Mouse (Mus musculus) intestine, embryonic 15.5 days (tissue): ENCODE measurements around the gene Xcr1. TPM values are rescaled to one million over a fixed set of nuclear protein-coding genes. Genes with fewer than 3 reads are reported as not detected.
A peak's percentile ranks its signal among the peaks of the same experiment; 100 is the strongest.

ENCODE experiments used
- ATAC-seq: fragments of 200-750 bp; cut with Nextera tagmentation; 2 replicates; pipeline ENCODE4 v1.8.0; 2017; ENCODE audit warnings: moderate TSS enrichment, moderate library complexity
- H3K27ac ChIP-seq: fragments of 300-500 bp; sonication (generic); 2 replicates; pipeline ENCODE4 v1.5.1; 2015; ENCODE audit warnings: mild to moderate bottlenecking, inconsistent platforms
- H3K27me3 ChIP-seq: fragments of 300-500 bp; sonication (generic); replicated peaks from 2 replicates; pipeline ENCODE4 v1.6.1; 2015; ENCODE audit warnings: inconsistent platforms
- H3K36me3 ChIP-seq: fragments of 300-500 bp; sonication (generic); 2 replicates; pipeline ENCODE4 v1.6.1; 2015; ENCODE audit warnings: inconsistent platforms
- H3K4me1 ChIP-seq: fragments of 300-500 bp; sonication (generic); replicated peaks from 2 replicates; pipeline ENCODE4 v1.6.1; 2015; ENCODE audit warnings: inconsistent platforms
- H3K4me2 ChIP-seq: fragments of 300-500 bp; sonication (generic); replicated peaks from 2 replicates; pipeline ENCODE4 v1.6.1; 2015; ENCODE audit warnings: mild to moderate bottlenecking, inconsistent platforms
- H3K4me3 ChIP-seq: fragments of 300-500 bp; sonication (generic); replicated peaks from 2 replicates; pipeline ENCODE4 v1.5.1; 2015; ENCODE audit warnings: inconsistent platforms
- H3K9ac ChIP-seq: fragments of 300-500 bp; sonication (generic); 2 replicates; pipeline ENCODE4 v1.6.1; 2015; ENCODE audit warnings: inconsistent platforms
- H3K9me3 ChIP-seq: fragments of 300-500 bp; sonication (generic); 2 replicates; pipeline ENCODE4 v1.6.1; 2016; ENCODE audit warnings: inconsistent platforms
- WGBS: fragments of 180-500 bp; shearing (Covaris S2); methylation state at CpG from one replicate; pipeline ENCODE4 v1.1.7; 2015; 5-methylcytosine and 5-hydroxymethylcytosine counted together
- polyA plus RNA-seq: library from polyadenylated mRNA; unstranded; fragments of >200 nt; fragmentation: Nextera tagmentation; extraction: Ambion mirVana; gene quantifications from 2 replicates; pipeline ENCODE4 v1.2.1, GENCODE M21; 2015

Gene Xcr1
- polyA plus RNA-seq, 1 experiment from 2014 or later, result not detected

DNA sequence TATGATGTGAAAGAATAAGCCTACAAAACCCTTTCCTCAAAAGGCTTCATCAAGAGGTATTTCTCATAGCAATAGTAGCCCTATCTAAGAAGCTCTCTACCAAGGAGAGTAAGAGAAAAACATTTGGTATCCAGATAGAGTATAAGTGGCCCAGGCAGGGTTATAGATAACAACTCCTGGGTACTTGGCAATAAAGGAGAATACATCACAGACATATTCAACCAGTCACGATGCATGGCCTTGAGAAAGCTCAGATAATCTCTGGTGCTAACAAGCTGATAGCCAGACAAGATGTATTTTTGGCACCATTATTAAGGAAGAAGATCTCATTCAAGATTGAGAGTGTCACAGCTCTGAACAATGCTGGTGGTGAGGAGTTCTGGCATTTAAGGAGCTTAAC, 15.3 kb downstream of the Xcr1 start:
- Histone ChIP-seq H3K4me2 (no peak overlapping the region), H3K9me3 (no peaks in the 10 kb centered on the region), H3K4me3 (no peak overlapping the region), H3K27me3 (no peaks in the 10 kb centered on the region), H3K9ac (no peak overlapping the region), H3K36me3 (no peaks in the 10 kb centered on the region; the same call in 1 of the 2 replicates), H3K27ac (no peak overlapping the region), H3K4me1 (0 out of 2 replicates have a peak, but pooled peaks cover 2% of the 10 kb centered on the region)
- ATAC-seq, result no peak
- WGBS, result 83% methylated on average over 1 of the region's 1 CpGs

DNA sequence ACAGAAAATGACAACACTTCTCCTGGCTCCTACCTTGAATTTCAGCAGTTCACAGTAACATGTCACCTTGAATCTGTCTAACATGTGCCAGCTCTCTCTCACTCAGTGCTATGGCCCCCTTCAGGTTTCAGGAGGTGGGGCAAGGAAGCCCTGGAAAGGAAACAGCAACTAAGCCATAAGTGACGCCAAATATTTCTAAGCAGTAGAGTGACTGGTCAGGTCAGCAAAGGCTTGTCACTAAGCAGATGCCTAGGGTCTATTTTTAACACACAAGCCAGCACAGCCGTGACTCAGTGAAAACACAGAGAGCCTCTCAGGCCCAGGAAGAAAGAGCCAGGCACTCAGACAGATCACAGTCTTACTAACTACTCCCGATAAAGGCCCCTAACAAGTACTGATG, 16.7 kb downstream of the Xcr1 start:
- Histone ChIP-seq H3K9me3 (no peaks in the 10 kb centered on the region), H3K36me3 (no peaks in the 10 kb centered on the region; the same call in 1 of the 2 replicates), H3K4me2 (no peak overlapping the region), H3K27me3 (no peaks in the 10 kb centered on the region), H3K4me3 (no peak overlapping the region), H3K9ac (no peak overlapping the region), H3K27ac (no peak overlapping the region), H3K4me1 (no peaks in the 10 kb centered on the region)
- ATAC-seq, result peak; percentile 47; the same call in 1 of the 2 replicates
- WGBS, result 43% methylated on average over 3 of the region's 3 CpGs

DNA sequence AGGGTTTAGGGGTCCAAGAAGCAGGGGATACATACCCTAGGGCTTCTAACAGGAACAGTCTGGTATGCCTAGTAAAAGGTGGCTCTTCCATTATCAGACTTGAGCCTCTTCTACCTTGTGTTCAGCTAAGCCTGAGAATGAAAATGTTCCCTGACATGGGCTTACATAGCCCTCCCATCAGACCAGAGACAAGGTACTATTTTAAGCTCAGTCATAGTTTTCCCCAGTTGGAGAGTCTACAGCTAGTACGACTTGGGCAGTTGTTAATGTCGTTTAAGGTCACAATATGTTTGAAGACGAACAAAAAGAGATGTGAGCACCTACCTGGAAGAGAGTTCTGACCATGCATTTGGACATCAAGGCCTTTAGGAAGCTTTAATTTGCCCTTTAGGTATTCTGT, 17.4 kb downstream of the Xcr1 start:
- no peak overlapping the region for H3K4me3 ChIP-seq
- H3K4me2 ChIP-seq, result no peak overlapping the region
- no peak overlapping the region for H3K27ac ChIP-seq
- no peak for ATAC-seq
- H3K9ac ChIP-seq, result no peak overlapping the region
- no peaks in the 10 kb centered on the region for H3K27me3 ChIP-seq
- 92% methylated on average over 3 of the region's 3 CpGs for WGBS
- H3K9me3 ChIP-seq, result no peaks in the 10 kb centered on the region
- no peaks in the 10 kb centered on the region for H3K4me1 ChIP-seq
- H3K36me3 ChIP-seq, result no peaks in the 10 kb centered on the region; the same call in 1 of the 2 replicates

DNA sequence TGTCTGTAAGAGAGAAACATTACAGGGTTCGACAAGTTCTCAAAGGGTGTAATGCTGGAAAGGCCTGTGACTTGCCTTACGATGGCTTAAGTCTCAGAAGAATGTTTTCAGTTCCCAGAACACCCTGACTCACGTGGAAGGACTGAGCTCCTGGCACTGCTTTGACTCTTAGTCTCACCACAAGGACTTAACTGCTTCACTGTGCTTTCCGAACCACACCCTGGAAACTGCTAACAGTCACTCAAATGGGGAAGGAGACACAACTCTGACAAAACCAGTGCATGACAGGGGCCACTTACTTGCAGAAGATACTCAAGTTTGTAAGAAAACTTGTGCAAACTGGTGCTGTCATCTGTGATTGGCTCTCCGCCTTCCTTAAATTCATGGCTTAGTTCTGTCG, 21.6 kb downstream of the Xcr1 start:
- Histone ChIP-seq H3K36me3 (no peaks in the 10 kb centered on the region; the same call in 1 of the 2 replicates), H3K4me2 (no peak overlapping the region), H3K4me3 (no peak overlapping the region), H3K27ac (no peak overlapping the region), H3K9ac (no peak overlapping the region), H3K27me3 (no peaks in the 10 kb centered on the region), H3K4me1 (no peaks in the 10 kb centered on the region), H3K9me3 (no peaks in the 10 kb centered on the region)
- 84% methylated on average over 6 of the region's 6 CpGs for WGBS
- ATAC-seq, result no peak

DNA sequence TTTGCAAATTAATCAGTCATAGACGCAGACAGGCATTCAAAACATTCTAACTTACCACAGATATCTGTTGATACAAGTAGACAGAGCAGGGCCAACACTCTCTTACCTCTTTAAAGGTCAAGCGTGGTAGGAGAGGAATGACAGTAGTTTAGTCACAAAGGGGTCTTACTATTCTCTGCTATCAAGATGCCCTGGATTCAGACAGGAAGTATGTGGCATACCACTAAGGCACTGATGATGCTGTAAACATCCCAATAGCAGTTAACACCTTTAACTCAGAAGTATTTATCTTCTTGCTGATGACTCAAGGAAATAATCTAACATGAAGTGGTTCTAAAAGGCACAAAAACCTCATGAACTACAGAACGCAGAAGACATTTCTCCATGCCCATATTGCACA, 26.0 kb downstream of the Xcr1 start:
- Histone ChIP-seq H3K27me3 (no peaks in the 10 kb centered on the region), H3K9me3 (no peaks in the 10 kb centered on the region), H3K4me3 (no peak overlapping the region), H3K36me3 (no peaks in the 10 kb centered on the region), H3K27ac (no peak overlapping the region), H3K4me2 (no peak overlapping the region), H3K4me1 (no peaks in the 10 kb centered on the region), H3K9ac (no peak overlapping the region)
- ATAC-seq, result no peak
- 93% methylated on average over 3 of the region's 3 CpGs for WGBS

DNA sequence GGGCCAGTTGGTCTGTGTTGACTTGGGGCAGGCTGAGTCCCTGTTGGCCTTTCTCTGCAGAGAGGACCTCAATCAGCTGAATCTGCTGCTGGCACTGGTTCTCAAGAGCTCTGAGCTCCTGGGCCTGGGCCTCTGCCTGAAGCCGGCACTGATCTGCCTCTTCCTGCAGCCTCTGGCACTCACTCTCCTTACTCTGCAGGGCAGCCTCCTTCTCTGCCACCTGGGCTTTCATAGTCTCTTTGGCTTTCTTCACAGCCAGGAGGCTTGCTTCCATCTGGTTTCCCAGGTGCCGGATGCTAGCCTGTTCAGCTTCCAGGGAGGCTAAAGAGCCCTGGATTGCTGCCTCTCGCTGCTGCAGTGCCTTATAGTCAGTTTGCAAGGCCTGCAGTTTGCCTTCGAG, 32.9 kb downstream of the Xcr1 start:
- H3K4me1 ChIP-seq, result no peaks in the 10 kb centered on the region
- no peak overlapping the region for H3K4me2 ChIP-seq
- no peak for ATAC-seq
- no peak overlapping the region for H3K9ac ChIP-seq
- H3K4me3 ChIP-seq, result no peak overlapping the region
- no peaks in the 10 kb centered on the region for H3K27me3 ChIP-seq
- H3K9me3 ChIP-seq, result no peaks in the 10 kb centered on the region
- H3K27ac ChIP-seq, result no peak overlapping the region
- H3K36me3 ChIP-seq, result peaks cover 32% of the 10 kb centered on the region
- 88% methylated on average over 4 of the region's 4 CpGs for WGBS

DNA sequence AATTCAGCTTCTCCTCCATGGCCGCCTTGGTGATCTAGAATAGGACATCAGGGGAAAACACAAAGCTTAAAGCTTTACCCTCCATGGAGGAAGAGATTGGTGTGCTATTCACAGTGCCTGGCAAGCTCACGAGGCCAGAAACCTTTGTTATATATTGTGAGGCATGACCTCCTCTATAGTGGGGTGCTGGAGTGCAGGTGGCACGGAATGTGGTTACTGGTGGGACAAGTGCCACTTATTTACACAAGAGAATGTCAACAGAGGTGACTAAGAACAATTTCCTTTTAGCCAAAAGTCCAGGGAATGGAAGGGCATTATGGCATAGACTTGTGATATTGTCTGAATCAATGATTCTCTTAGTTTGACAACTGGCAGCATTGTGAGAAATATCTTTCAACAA, 35.2 kb downstream of the Xcr1 start:
- Histone ChIP-seq H3K27ac (no peak overlapping the region), H3K9me3 (no peaks in the 10 kb centered on the region), H3K4me1 (no peaks in the 10 kb centered on the region), H3K9ac (no peak overlapping the region), H3K27me3 (no peaks in the 10 kb centered on the region), H3K4me2 (no peak overlapping the region), H3K4me3 (no peak overlapping the region), H3K36me3 (peaks cover 32% of the 10 kb centered on the region)
- 82% methylated on average over 3 of the region's 3 CpGs for WGBS
- no peak for ATAC-seq

DNA sequence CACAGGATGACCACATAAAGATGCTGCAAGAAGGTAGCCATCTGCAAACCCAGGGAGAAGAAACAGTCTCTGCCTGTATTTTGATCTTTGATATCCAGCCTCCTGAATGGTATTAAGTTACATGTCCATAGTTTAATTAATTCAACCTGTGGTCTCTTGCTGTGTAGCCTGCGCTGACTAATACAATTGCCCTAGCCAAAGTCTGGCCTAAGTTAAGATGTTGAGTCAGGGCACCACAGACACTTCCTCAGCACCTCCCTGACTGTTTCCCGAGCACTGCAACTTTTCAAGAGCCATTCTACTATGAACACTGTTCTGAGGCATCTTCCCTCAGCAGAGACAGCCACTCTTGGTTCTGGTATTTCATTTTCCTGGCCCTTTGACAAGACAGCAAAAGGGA, 43.2 kb downstream of the Xcr1 start:
- H3K27ac ChIP-seq, result no peak overlapping the region
- H3K9ac ChIP-seq, result no peak overlapping the region
- no peaks in the 10 kb centered on the region for H3K9me3 ChIP-seq
- no peaks in the 10 kb centered on the region for H3K27me3 ChIP-seq
- H3K36me3 ChIP-seq, result peaks cover 15% of the 10 kb centered on the region; the same call in 1 of the 2 replicates
- no peak overlapping the region for H3K4me2 ChIP-seq
- no peak overlapping the region for H3K4me3 ChIP-seq
- H3K4me1 ChIP-seq, result no peaks in the 10 kb centered on the region
- ATAC-seq, result no peak
- WGBS, result 86% methylated on average over 2 of the region's 2 CpGs

DNA sequence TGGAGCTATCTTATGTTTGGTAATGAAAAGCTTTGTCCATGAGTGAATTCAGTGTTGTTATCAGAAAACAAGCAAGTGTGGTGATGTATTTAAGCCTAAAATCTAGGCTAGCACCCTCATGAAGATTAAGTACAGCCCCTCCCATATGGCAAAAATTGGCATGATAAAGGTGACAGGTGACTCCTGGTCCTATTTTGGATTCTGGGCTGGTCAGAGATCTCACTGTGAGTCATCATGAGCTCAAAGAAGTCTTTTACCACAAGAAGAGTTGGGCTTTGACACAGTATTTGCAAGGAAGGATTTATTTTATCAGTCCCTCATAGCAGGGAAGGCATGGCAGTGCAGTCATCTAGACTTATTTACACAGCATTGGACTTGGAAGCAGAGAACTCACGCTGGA, 45.8 kb downstream of the Xcr1 start:
- Histone ChIP-seq H3K9me3 (no peaks in the 10 kb centered on the region), H3K4me3 (no peak overlapping the region), H3K9ac (no peak overlapping the region), H3K4me2 (no peak overlapping the region), H3K27ac (no peak overlapping the region), H3K36me3 (peaks cover 20% of the 10 kb centered on the region; the same call in 1 of the 2 replicates), H3K27me3 (no peaks in the 10 kb centered on the region), H3K4me1 (no peaks in the 10 kb centered on the region)
- WGBS, result 65% methylated on average over 1 of the region's 1 CpGs
- no peak for ATAC-seq

DNA sequence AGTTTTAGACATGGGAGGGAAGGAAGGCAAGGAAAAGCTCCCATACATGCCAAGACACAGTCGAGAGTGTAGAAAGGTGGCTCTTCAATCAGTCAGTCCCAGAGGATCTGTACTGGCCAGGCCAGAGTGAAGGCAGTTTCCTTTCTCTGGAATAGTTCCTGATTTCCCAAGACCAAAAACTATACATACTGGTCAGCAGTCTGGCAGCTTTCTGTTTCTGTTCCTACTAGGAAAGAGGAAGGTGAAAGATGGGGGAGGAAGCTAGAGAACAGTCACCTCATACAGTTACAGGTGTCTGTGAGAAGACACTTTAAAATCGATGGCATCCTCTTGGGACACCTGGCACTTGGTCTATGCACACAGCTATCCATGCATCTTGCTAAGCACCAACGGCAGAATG, 46.4 kb downstream of the Xcr1 start:
- no peak for ATAC-seq
- WGBS, result 83% methylated on average over 3 of the region's 3 CpGs
- H3K27ac ChIP-seq, result no peak overlapping the region
- H3K36me3 ChIP-seq, result peaks cover 24% of the 10 kb centered on the region; the same call in 1 of the 2 replicates
- no peak overlapping the region for H3K4me3 ChIP-seq
- H3K9ac ChIP-seq, result no peak overlapping the region
- H3K27me3 ChIP-seq, result no peaks in the 10 kb centered on the region
- no peaks in the 10 kb centered on the region for H3K4me1 ChIP-seq
- H3K9me3 ChIP-seq, result no peaks in the 10 kb centered on the region
- H3K4me2 ChIP-seq, result no peak overlapping the region

DNA sequence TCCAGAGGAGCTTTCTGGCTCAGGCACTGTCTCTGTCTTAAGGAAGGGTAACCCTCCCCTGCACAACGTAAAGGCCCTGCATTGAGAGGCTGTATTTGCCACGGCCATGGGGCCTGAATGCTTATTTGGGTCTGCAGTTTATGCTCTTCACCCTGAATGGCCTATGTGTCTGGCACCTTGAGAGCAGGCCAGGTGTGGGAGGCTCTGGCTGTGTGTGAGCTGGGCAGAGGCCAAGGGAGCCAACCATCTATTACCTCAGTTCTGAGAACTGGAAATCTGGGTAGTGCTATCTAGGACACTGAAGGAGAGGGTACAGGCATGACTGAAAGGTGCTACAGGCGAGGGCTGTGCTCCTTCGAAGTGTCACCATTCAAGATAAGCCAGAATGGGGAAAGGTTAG, 47.0 kb downstream of the Xcr1 start:
- ATAC-seq, result no peak
- Histone ChIP-seq H3K9ac (no peak overlapping the region), H3K27me3 (no peaks in the 10 kb centered on the region), H3K4me3 (no peak overlapping the region), H3K36me3 (peaks cover 24% of the 10 kb centered on the region; the same call in 1 of the 2 replicates), H3K27ac (no peak overlapping the region), H3K9me3 (no peaks in the 10 kb centered on the region), H3K4me1 (no peaks in the 10 kb centered on the region), H3K4me2 (no peak overlapping the region)
- WGBS, result 76% methylated on average over 4 of the region's 4 CpGs

DNA sequence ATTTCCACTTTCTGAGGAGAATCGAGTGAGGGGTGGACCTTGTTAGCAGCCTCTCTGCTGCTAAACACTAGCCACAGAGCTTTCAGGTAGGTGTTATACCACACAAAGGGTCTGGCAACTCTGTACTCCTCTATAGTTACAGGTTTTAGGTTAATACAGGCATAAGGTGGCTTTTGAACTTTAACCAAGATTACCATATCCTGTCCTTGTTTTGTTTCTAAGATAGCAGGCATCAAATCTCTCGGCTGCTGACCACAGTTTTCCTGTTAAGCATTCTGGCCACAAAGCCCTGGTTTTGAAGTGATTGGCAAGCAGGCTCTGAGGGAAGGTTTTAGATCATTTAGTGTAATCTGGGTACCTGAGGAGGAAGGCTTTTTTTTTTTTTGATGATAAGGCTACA, 47.5 kb downstream of the Xcr1 start:
- Histone ChIP-seq H3K4me3 (no peak overlapping the region), H3K36me3 (peaks cover 24% of the 10 kb centered on the region; the same call in 1 of the 2 replicates), H3K27me3 (no peaks in the 10 kb centered on the region), H3K9me3 (no peaks in the 10 kb centered on the region), H3K4me2 (no peak overlapping the region), H3K4me1 (no peaks in the 10 kb centered on the region), H3K9ac (no peak overlapping the region), H3K27ac (no peak overlapping the region)
- WGBS, result 82% methylated on average over 2 of the region's 2 CpGs
- ATAC-seq, result no peak

DNA sequence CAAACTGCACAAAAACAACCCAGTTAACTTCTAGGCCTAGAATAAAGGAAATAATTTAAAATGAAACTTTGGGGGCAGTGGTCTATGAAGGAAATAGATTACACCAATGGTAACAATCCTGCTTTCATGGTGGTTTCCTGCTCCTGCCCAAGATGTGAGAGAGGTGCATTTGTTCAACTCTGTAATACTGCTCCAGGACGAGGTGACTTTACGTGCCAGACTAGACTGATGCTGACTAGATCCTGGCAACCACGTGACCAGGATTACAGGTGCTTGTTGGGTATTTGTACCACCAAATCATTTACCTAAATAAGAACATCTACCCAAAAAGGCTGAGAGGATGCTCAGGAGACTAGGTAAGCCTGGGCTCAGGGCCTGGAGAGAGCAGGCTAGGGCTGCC, 50.0 kb downstream of the Xcr1 start:
- no peak overlapping the region for H3K9ac ChIP-seq
- no peak overlapping the region for H3K27ac ChIP-seq
- peaks cover 17% of the 10 kb centered on the region; the same call in 1 of the 2 replicates for H3K36me3 ChIP-seq
- no peaks in the 10 kb centered on the region for H3K4me1 ChIP-seq
- ATAC-seq, result no peak
- no peak overlapping the region for H3K4me2 ChIP-seq
- WGBS, result 91% methylated on average over 3 of the region's 3 CpGs
- no peaks in the 10 kb centered on the region for H3K9me3 ChIP-seq
- H3K27me3 ChIP-seq, result no peaks in the 10 kb centered on the region
- no peak overlapping the region for H3K4me3 ChIP-seq
